ENCODE assay signal across 23 mouse cellular contexts in genomic region chr2:163584088-163584426, GRCm38 (mm10). TPM values are rescaled to one million over a fixed set of nuclear protein-coding genes. Genes with fewer than 3 reads are reported as not detected.
DNase-seq lines count a peak whose midpoint lies in the region; ATAC-seq and TF ChIP-seq lines count a peak whose summit lies in the region.
"Had no signal": no experiment of that assay in that cellular context is flagged by ENCODE, and none has a peak within 500 bp of the region (broad histone marks: within the 10 kb centered on the region; RNA-seq: fewer than 3 reads in every experiment).

No protein-coding gene starts in this region.

- H3K36me3 ChIP-seq in hindbrain, embryonic 16.5 days (ENCODE audit: control insufficient read depth, insufficient read depth, low read length), result no peaks in the 10 kb centered on the region
- H3K36me3 ChIP-seq in hindbrain, embryonic 12.5 days, result no peaks in the 10 kb centered on the region
- no peaks in the 10 kb centered on the region for H3K36me3 ChIP-seq in lung, embryonic 14.5 days (ENCODE audit: insufficient read depth)
- H3K36me3 ChIP-seq: embryonic facial prominence, embryonic 15.5 days; forebrain, embryonic 10.5 days had no signal

- no peak overlapping the region for H3K4me2 ChIP-seq in hindbrain, embryonic 16.5 days (ENCODE audit: low read length)
- H3K4me2 ChIP-seq in hindbrain, embryonic 12.5 days (replicated peaks), result no peak overlapping the region
- no peak overlapping the region for H3K4me2 ChIP-seq in lung, embryonic 14.5 days
- H3K4me2 ChIP-seq: embryonic facial prominence, embryonic 15.5 days; hindbrain, embryonic 14.5 days had no signal

- no peak; the same call in 1 of the 2 replicates for TF ChIP-seq POLR2A in bone marrow macrophage, adult 2 months (IDR thresholded peaks at IDR 0.05; ENCODE audit: borderline replicate concordance, low read depth, low read length)

- H3K9me3 ChIP-seq in hindbrain, embryonic 16.5 days (ENCODE audit: control insufficient read depth, low read length), result no peaks in the 10 kb centered on the region
- no peaks in the 10 kb centered on the region for H3K9me3 ChIP-seq in hindbrain, embryonic 12.5 days (replicated peaks)
- H3K9me3 ChIP-seq in lung, embryonic 14.5 days (ENCODE audit: low read depth, low read length), result no peaks in the 10 kb centered on the region
- H3K9me3 ChIP-seq: embryonic facial prominence, embryonic 15.5 days; forebrain, embryonic 10.5 days had no signal

- WGBS in hindbrain, embryonic 16.5 days, result 68% methylated on average over 10 of the region's 10 CpGs
- WGBS in hindbrain, embryonic 12.5 days, result 84% methylated on average over 10 of the region's 10 CpGs
- WGBS in lung, embryonic 14.5 days, result 76% methylated on average over 10 of the region's 10 CpGs

- no peak for TF ChIP-seq CTCF in lung, embryonic 14.5 days (IDR thresholded peaks at IDR 0.05; ENCODE audit: low read depth)
- TF ChIP-seq CTCF in bone marrow macrophage, adult 2 months (IDR thresholded peaks at IDR 0.05; ENCODE audit: low read depth, low read length), result no peak

- H3K9ac ChIP-seq in hindbrain, embryonic 16.5 days (ENCODE audit: low read depth, low read length), result no peak overlapping the region
- no peak overlapping the region for H3K9ac ChIP-seq in hindbrain, embryonic 12.5 days
- no peak overlapping the region for H3K9ac ChIP-seq in lung, embryonic 14.5 days
- H3K9ac ChIP-seq: embryonic facial prominence, embryonic 15.5 days; hindbrain, embryonic 14.5 days had no signal

- no peaks in the 10 kb centered on the region for H3K27me3 ChIP-seq in hindbrain, embryonic 16.5 days (replicated peaks; ENCODE audit: control insufficient read depth, insufficient read depth, low read length)
- no peaks in the 10 kb centered on the region for H3K27me3 ChIP-seq in hindbrain, embryonic 12.5 days
- H3K27me3 ChIP-seq in lung, embryonic 14.5 days (ENCODE audit: insufficient read depth, low read length), result no peaks in the 10 kb centered on the region
- H3K27me3 ChIP-seq: embryonic facial prominence, embryonic 15.5 days; Patski had no signal

- H3K4me1 ChIP-seq in hindbrain, embryonic 16.5 days (ENCODE audit: control insufficient read depth, insufficient read depth, low read depth, low read length), result no peaks in the 10 kb centered on the region
- no peaks in the 10 kb centered on the region for H3K4me1 ChIP-seq in hindbrain, embryonic 12.5 days
- no peaks in the 10 kb centered on the region for H3K4me1 ChIP-seq in lung, embryonic 14.5 days (ENCODE audit: insufficient read depth)
- H3K4me1 ChIP-seq in bone marrow macrophage, adult 2 months (ENCODE audit: control insufficient read depth, insufficient read depth, low read length), result peaks cover 63% of the 10 kb centered on the region
- H3K4me1 ChIP-seq: embryonic facial prominence, embryonic 15.5 days had no signal

- no peak overlapping the region for H3K4me3 ChIP-seq in hindbrain, embryonic 16.5 days (ENCODE audit: low read length)
- no peak overlapping the region for H3K4me3 ChIP-seq in hindbrain, embryonic 12.5 days
- no peak overlapping the region for H3K4me3 ChIP-seq in lung, embryonic 14.5 days (ENCODE audit: low read depth, low read length)
- H3K4me3 ChIP-seq in bone marrow macrophage, adult 2 months (ENCODE audit: insufficient read depth, low read length), result no peak overlapping the region
- H3K4me3 ChIP-seq: embryonic facial prominence, embryonic 15.5 days; erythroblast, embryonic 14.5 days; forebrain, embryonic 10.5 days; gastrocnemius, adult 2 months had no signal

- DNase-seq in cerebellum, postnatal 14 days, result peak; percentile 58 to 74
- no peak for DNase-seq in cerebellum, adult 11 months
- peak; percentile 36 for DNase-seq in lung, embryonic 14.5 days
- no peak for DNase-seq in lung, postnatal 25 days (ENCODE audit: low spot score)
- DNase-seq: adrenal gland, postnatal 14 days; cerebellum, adult 11-12 months; cerebellum, adult 9-10 months; embryo, embryonic 11 days; gastrocnemius, adult 2 months; gastrocnemius, postnatal 25 days; heart, postnatal 4 days had no signal

- H3K27ac ChIP-seq in hindbrain, embryonic 16.5 days (ENCODE audit: low read depth, low read length), result 0 out of 2 replicates have a peak overlapping the region, but pooled peaks have one; percentile 37
- H3K27ac ChIP-seq in hindbrain, embryonic 12.5 days, result no peak overlapping the region
- H3K27ac ChIP-seq in lung, embryonic 14.5 days (ENCODE audit: low read depth), result no peak overlapping the region
- H3K27ac ChIP-seq in bone marrow macrophage, adult 2 months (ENCODE audit: insufficient read depth, low read depth, low read length), result peak overlapping the region; percentile 41
- H3K27ac ChIP-seq: embryonic facial prominence, embryonic 15.5 days; forebrain, embryonic 10.5 days; hindbrain, embryonic 14.5 days had no signal

- no peak for ATAC-seq in hindbrain, embryonic 16.5 days
- ATAC-seq in hindbrain, embryonic 12.5 days (ENCODE audit: low FRiP score), result no peak
- no peak for ATAC-seq in lung, embryonic 14.5 days (ENCODE audit: insufficient read depth)
- ATAC-seq in megakaryocyte, adult 5-6 weeks (ENCODE audit: poor library complexity, severe bottlenecking), result no peak
- ATAC-seq: activated CD4-positive, CD25-positive, alpha-beta regulatory T cell, adult 4 months; inflammation-experienced regulatory T-cells, adult 6 months; intestine, postnatal 0 days; Patski had no signal

RNA-seq across cellular contexts. Expression of gene Ttpal, which starts 18.1 kb away (rescaled TPM):
- polyA plus RNA-seq in hindbrain, embryonic 16.5 days (2015; fragmentation: Nextera tagmentation; extraction: Ambion mirVana), result 37.6 and 43.2 TPM in 2 replicates
- polyA plus RNA-seq in hindbrain, embryonic 12.5 days (2016; fragmentation: Nextera tagmentation; extraction: Ambion mirVana), result 51.5 and 52.0 TPM in 2 replicates
- 37.3 and 41.1 TPM in 2 replicates for polyA plus RNA-seq in lung, embryonic 14.5 days (2014; fragmentation: Nextera tagmentation; extraction: Ambion mirVana)
- polyA plus RNA-seq in bone marrow macrophage, adult 2 months (2012; ENCODE audit: insufficient read depth, insufficient read length, missing spikeins), result 8.5 and 13.2 TPM in 2 replicates
- 12.6 and 16.6 TPM in 2 replicates for total RNA-seq in megakaryocyte, adult 5-6 weeks (2015)
- 8.8 and 14.4 TPM in 2 replicates for total RNA-seq in megakaryocyte, adult 5-6 weeks (2017)

Comparison
In these comparisons a context has a peak if more than half of its experiments do, and no peak if none do; other contexts are left out.
1. DNase-seq: peak in cerebellum, postnatal 14 days (2 of 2) and lung, embryonic 14.5 days (single experiment); none in cerebellum, adult 11 months (single experiment) and lung, postnatal 25 days (single experiment).
2. H3K27ac ChIP-seq: peak in hindbrain, embryonic 16.5 days (single experiment) and bone marrow macrophage, adult 2 months (single experiment); none in hindbrain, embryonic 12.5 days (single experiment) and lung, embryonic 14.5 days (single experiment).